ENCODE assay signal across 22 mouse cellular contexts in the genomic region with DNA sequence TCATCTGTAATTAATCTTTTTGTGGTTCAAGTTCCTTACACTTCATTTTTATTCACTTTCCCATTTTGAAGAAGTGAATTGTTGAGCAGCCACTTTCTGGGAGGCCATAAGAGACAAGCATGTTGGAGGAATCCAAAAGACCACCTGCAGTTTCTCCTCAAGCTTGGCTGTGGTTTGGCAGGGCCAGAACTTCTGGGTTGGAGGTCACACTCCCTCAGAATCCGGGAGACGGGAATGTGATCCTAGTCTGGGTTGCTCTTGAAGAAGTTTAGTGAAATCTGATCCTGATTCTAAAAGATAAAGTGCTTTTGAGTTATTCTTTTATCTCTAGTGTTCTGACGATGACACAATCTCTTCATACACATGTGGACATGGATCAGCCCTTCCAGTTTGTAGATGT. TPM values are rescaled to one million over a fixed set of nuclear protein-coding genes. Genes with fewer than 3 reads are reported as not detected.
DNase-seq lines count a peak whose midpoint lies in the region; ATAC-seq and TF ChIP-seq lines count a peak whose summit lies in the region.
"Had no signal": no experiment of that assay in that cellular context is flagged by ENCODE, and none has a peak within 500 bp of the region (broad histone marks: within the 10 kb centered on the region; RNA-seq: fewer than 3 reads in every experiment).

No protein-coding gene starts in this region.

- WGBS in kidney, postnatal 0 days, result 24% methylated on average over 3 of the region's 3 CpGs
- WGBS in kidney, embryonic 15.5 days, result 18% methylated on average over 3 of the region's 3 CpGs
- 19% methylated on average over 3 of the region's 3 CpGs for WGBS in kidney, embryonic 16.5 days
- WGBS in kidney, adult 2 months, result 58% methylated on average over 3 of the region's 3 CpGs

- H3K27ac ChIP-seq in kidney, postnatal 0 days, result no peak overlapping the region
- H3K27ac ChIP-seq in kidney, embryonic 15.5 days, result no peak overlapping the region
- no peak overlapping the region for H3K27ac ChIP-seq in kidney, embryonic 16.5 days (ENCODE audit: low read length)
- H3K27ac ChIP-seq in kidney, adult 2 months (ENCODE audit: insufficient read depth, low read depth, low read length), result no peak overlapping the region

- H3K4me2 ChIP-seq in kidney, postnatal 0 days (ENCODE audit: low read length), result no peak overlapping the region
- no peak overlapping the region for H3K4me2 ChIP-seq in kidney, embryonic 15.5 days
- no peak overlapping the region for H3K4me2 ChIP-seq in kidney, embryonic 16.5 days (replicated peaks; ENCODE audit: low read depth, low read length)

- H3K4me1 ChIP-seq in kidney, postnatal 0 days (replicated peaks; ENCODE audit: insufficient read depth, low read length), result no peaks in the 10 kb centered on the region
- H3K4me1 ChIP-seq in kidney, embryonic 15.5 days, result peaks cover 11% of the 10 kb centered on the region
- H3K4me1 ChIP-seq in kidney, embryonic 16.5 days (ENCODE audit: insufficient read depth, low read length), result 0 out of 2 replicates have a peak, but pooled peaks cover 6% of the 10 kb centered on the region
- no peaks in the 10 kb centered on the region for H3K4me1 ChIP-seq in kidney, adult 2 months (ENCODE audit: control insufficient read depth, insufficient read depth, low read length)

- peak; percentile 68 for DNase-seq in kidney, postnatal 0 days (ENCODE audit: low spot score)
- no peak for DNase-seq in kidney, postnatal 25 days
- peak; percentile 53 for DNase-seq in kidney, postnatal 10 days
- peak; percentile 21 for DNase-seq in kidney, postnatal 14 days
- DNase-seq in kidney, postnatal 4 days, result peak; percentile 53 to 62
- DNase-seq in kidney, adult 2 months, result no peak
- DNase-seq: adrenal gland, adult 2 months; adrenal gland, adult 8-10 months; adrenal gland, postnatal 10 days; adrenal gland, postnatal 14 days; adrenal gland, postnatal 25 days; adrenal gland, postnatal 36 days; B cell, adult 2 months; cerebellum, adult 11 months; cerebellum, adult 11-12 months had no signal

- H3K9me3 ChIP-seq in kidney, postnatal 0 days (replicated peaks; ENCODE audit: low read length), result no peaks in the 10 kb centered on the region
- H3K9me3 ChIP-seq in kidney, embryonic 15.5 days (replicated peaks), result no peaks in the 10 kb centered on the region
- no peaks in the 10 kb centered on the region for H3K9me3 ChIP-seq in kidney, embryonic 16.5 days (ENCODE audit: low read length)

- ATAC-seq in kidney, postnatal 0 days (replicated peaks; ENCODE audit: low FRiP score, low read depth), result no peak
- ATAC-seq in kidney, embryonic 15.5 days (replicated peaks; ENCODE audit: low FRiP score), result no peak
- no peak for ATAC-seq in kidney, embryonic 16.5 days (ENCODE audit: low FRiP score, low TSS enrichment)
- ATAC-seq: activated CD4-positive, CD25-positive, alpha-beta regulatory T cell, adult 4 months; CD4-positive, CD25-positive, alpha-beta regulatory T cell, adult 4 months; Patski had no signal

- no peak overlapping the region for H3K4me3 ChIP-seq in kidney, postnatal 0 days (replicated peaks; ENCODE audit: low read depth, low read length)
- no peak overlapping the region for H3K4me3 ChIP-seq in kidney, embryonic 15.5 days (replicated peaks)
- H3K4me3 ChIP-seq in kidney, embryonic 16.5 days (ENCODE audit: low read length), result no peak overlapping the region
- H3K4me3 ChIP-seq in kidney, adult 2 months (ENCODE audit: insufficient read depth, low read depth, low read length), result no peak overlapping the region

- TF ChIP-seq CTCF in kidney, postnatal 0 days (IDR thresholded peaks at IDR 0.05; ENCODE audit: low read depth), result no peak
- no peak for TF ChIP-seq CTCF in kidney, adult 2 months (conservative IDR thresholded peaks at IDR 0.05; ENCODE audit: insufficient read depth, insufficient read length, low read depth, low read length)

- TF ChIP-seq POLR2A in kidney, adult 2 months (IDR thresholded peaks at IDR 0.05; ENCODE audit: low read depth, low read length), result no peak

- no peak overlapping the region for H3K9ac ChIP-seq in kidney, postnatal 0 days (ENCODE audit: low read depth, low read length)
- H3K9ac ChIP-seq in kidney, embryonic 15.5 days, result no peak overlapping the region
- no peak overlapping the region for H3K9ac ChIP-seq in kidney, embryonic 16.5 days (replicated peaks; ENCODE audit: low read length)

- H3K27me3 ChIP-seq in kidney, postnatal 0 days (ENCODE audit: insufficient read depth, low read length), result no peaks in the 10 kb centered on the region
- no peaks in the 10 kb centered on the region for H3K27me3 ChIP-seq in kidney, embryonic 15.5 days
- H3K27me3 ChIP-seq in kidney, embryonic 16.5 days (ENCODE audit: insufficient read depth, low read length), result no peaks in the 10 kb centered on the region
- no peaks in the 10 kb centered on the region for H3K27me3 ChIP-seq in kidney, adult 2 months (replicated peaks; ENCODE audit: control insufficient read depth, insufficient read depth, low read length)
- H3K27me3 ChIP-seq: CH12.LX, Patski had no signal

- H3K36me3 ChIP-seq in kidney, postnatal 0 days (ENCODE audit: insufficient read depth, low read length), result no peaks in the 10 kb centered on the region
- H3K36me3 ChIP-seq in kidney, embryonic 15.5 days, result no peaks in the 10 kb centered on the region
- H3K36me3 ChIP-seq in kidney, embryonic 16.5 days (ENCODE audit: insufficient read depth, low read length), result no peaks in the 10 kb centered on the region
- H3K36me3 ChIP-seq in kidney, adult 2 months (ENCODE audit: control insufficient read depth, insufficient read depth, low read length), result no peaks in the 10 kb centered on the region
- H3K36me3 ChIP-seq: G1E had no signal

RNA-seq across cellular contexts. Expression of a gene that starts 25.7 kb away (rescaled TPM):
- 15.3 and 17.3 TPM in 2 replicates for polyA plus RNA-seq in kidney, postnatal 0 days (2015; fragmentation: Nextera tagmentation; extraction: Ambion mirVana)
- polyA plus RNA-seq in kidney, embryonic 15.5 days (2015; fragmentation: Nextera tagmentation; extraction: Ambion mirVana), result 9.8 and 12.7 TPM in 2 replicates
- 11.4 and 13.6 TPM in 2 replicates for polyA plus RNA-seq in kidney, embryonic 16.5 days (2015; fragmentation: Nextera tagmentation; extraction: Ambion mirVana)
- polyA plus RNA-seq in kidney, adult 2 months (2012; rRNA removed), result 17.9 and 21.0 TPM in 2 replicates
- polyA plus RNA-seq: G1E had no signal

Comparison
In these comparisons a context has a peak if more than half of its experiments do, and no peak if none do; other contexts are left out.
1. DNase-seq: peak in kidney, postnatal 0 days (single experiment), kidney, postnatal 10 days (single experiment), kidney, postnatal 14 days (single experiment) and kidney, postnatal 4 days (2 of 2); none in kidney, postnatal 25 days (0 of 2) and kidney, adult 2 months (single experiment).